Comparison of ENCODE assay signal across 8 mouse cellular contexts in genomic region chr5:113724446-113724845, GRCm38 (mm10). TPM values are rescaled to one million over a fixed set of nuclear protein-coding genes. Genes with fewer than 3 reads are reported as not detected.
A peak's percentile ranks its signal among the peaks of the same experiment; 100 is the strongest.
DNase-seq lines count a peak whose midpoint lies in the region; ATAC-seq and TF ChIP-seq lines count a peak whose summit lies in the region.

Gene 1700069L16Rik, minus strand, starts transcription at chr5:113724772.

- no peak within 1 kb of the TSS for H3K9ac ChIP-seq in liver, embryonic 12.5 days
- H3K9ac ChIP-seq in heart, adult 2 months (ENCODE audit: low read depth, low read length) = no peak within 1 kb of the TSS
- no peak within 1 kb of the TSS for H3K9ac ChIP-seq in limb, embryonic 13.5 days
- H3K9ac ChIP-seq in stomach, embryonic 15.5 days = no peak within 1 kb of the TSS

- ATAC-seq in liver, embryonic 12.5 days = no peak
- peak; percentile 51; the same call in 1 of the 2 replicates for ATAC-seq in limb, embryonic 13.5 days (ENCODE audit: low FRiP score, low read depth)
- peak; percentile 63; the same call in 1 of the 2 replicates for ATAC-seq in stomach, embryonic 15.5 days (ENCODE audit: insufficient read depth, low FRiP score, low read depth)

- peak; percentile 78 for DNase-seq in liver
- peak; percentile 84 for DNase-seq in embryo, embryonic 9.5 days (ENCODE audit: extremely low spot score)
- peak; percentile 79 to 87 for DNase-seq in heart, adult 2 months
- peak; percentile 76 for DNase-seq in kidney, adult 9 months
- peak; percentile 71 to 78 for DNase-seq in natural killer cell, adult 2 months (ENCODE audit: low spot score in 2 of 2)

- no peak within 1 kb of the TSS for H3K27ac ChIP-seq in liver, embryonic 12.5 days
- no peak within 1 kb of the TSS for H3K27ac ChIP-seq in heart, adult 2 months
- H3K27ac ChIP-seq in limb, embryonic 13.5 days = no peak within 1 kb of the TSS
- H3K27ac ChIP-seq in stomach, embryonic 15.5 days = no peak within 1 kb of the TSS

- no peak within 1 kb of the TSS for H3K4me3 ChIP-seq in liver, embryonic 12.5 days
- no peak within 1 kb of the TSS for H3K4me3 ChIP-seq in heart, adult 2 months
- H3K4me3 ChIP-seq in limb, embryonic 13.5 days = no peak within 1 kb of the TSS
- no peak within 1 kb of the TSS for H3K4me3 ChIP-seq in stomach, embryonic 15.5 days (replicated peaks)

- no peaks in the 10 kb centered on the region for H3K79me2 ChIP-seq in heart, adult 2 months (replicated peaks; ENCODE audit: control insufficient read depth, insufficient read depth, low read length)

- peaks cover 16% of the 10 kb centered on the region for H3K27me3 ChIP-seq in liver, embryonic 12.5 days (replicated peaks)
- no peaks in the 10 kb centered on the region for H3K27me3 ChIP-seq in heart, adult 2 months (ENCODE audit: control insufficient read depth, insufficient read depth, low read length)
- H3K27me3 ChIP-seq in limb, embryonic 13.5 days = no peaks in the 10 kb centered on the region; the same call in 1 of the 2 replicates
- H3K27me3 ChIP-seq in stomach, embryonic 15.5 days (replicated peaks) = no peaks in the 10 kb centered on the region

- peak; percentile 69; the same call in 1 of the 2 replicates for TF ChIP-seq EP300 in heart, adult 2 months (IDR thresholded peaks at IDR 0.05; ENCODE audit: insufficient read depth, low read depth, low read length)

- TF ChIP-seq POLR2A in heart, adult 2 months (IDR thresholded peaks at IDR 0.05; ENCODE audit: insufficient read depth, low read depth, low read length) = no peak

- peak; percentile 95 for TF ChIP-seq CTCF in heart, adult 2 months (IDR thresholded peaks at IDR 0.05)

- H3K4me2 ChIP-seq in liver, embryonic 12.5 days = no peak within 1 kb of the TSS
- no peak within 1 kb of the TSS for H3K4me2 ChIP-seq in limb, embryonic 13.5 days (replicated peaks)
- no peak within 1 kb of the TSS for H3K4me2 ChIP-seq in stomach, embryonic 15.5 days

- no peaks in the 10 kb centered on the region for H3K36me3 ChIP-seq in liver, embryonic 12.5 days
- no peaks in the 10 kb centered on the region for H3K36me3 ChIP-seq in heart, adult 2 months (ENCODE audit: control insufficient read depth, insufficient read depth, low read length)
- H3K36me3 ChIP-seq in limb, embryonic 13.5 days = no peaks in the 10 kb centered on the region
- H3K36me3 ChIP-seq in stomach, embryonic 15.5 days = no peaks in the 10 kb centered on the region

- H3K9me3 ChIP-seq in liver, embryonic 12.5 days (replicated peaks) = no peaks in the 10 kb centered on the region
- no peaks in the 10 kb centered on the region for H3K9me3 ChIP-seq in limb, embryonic 13.5 days
- H3K9me3 ChIP-seq in stomach, embryonic 15.5 days = no peaks in the 10 kb centered on the region

- H3K4me1 ChIP-seq in liver, embryonic 12.5 days = no peaks in the 10 kb centered on the region
- no peaks in the 10 kb centered on the region for H3K4me1 ChIP-seq in heart, adult 2 months (ENCODE audit: control insufficient read depth, insufficient read depth, low read length)
- H3K4me1 ChIP-seq in limb, embryonic 13.5 days = 0 out of 2 replicates have a peak, but pooled peaks cover 4% of the 10 kb centered on the region
- no peaks in the 10 kb centered on the region for H3K4me1 ChIP-seq in stomach, embryonic 15.5 days

- intact Hi-C loops in heart, adult 2 months (cut with DNase I) = loop anchor here (1.0 to 5.0 kb wide), 4 partner anchors 52 to 358 kb away; no protein-coding TSS in a partner anchor

- 5% methylated on average over 15 of the region's 15 CpGs for WGBS in liver, embryonic 12.5 days (ENCODE audit: insufficient replicate concordance)
- WGBS in heart, adult 2 months = 6% methylated on average over 15 of the region's 15 CpGs
- WGBS in limb, embryonic 13.5 days = 3% methylated on average over 15 of the region's 15 CpGs
- 3% methylated on average over 15 of the region's 15 CpGs for WGBS in stomach, embryonic 15.5 days

RNA-seq across cellular contexts. Expression of gene 1700069L16Rik, which starts in this region (rescaled TPM):
- polyA plus RNA-seq in liver, embryonic 12.5 days (2016; fragmentation: Nextera tagmentation; extraction: Ambion mirVana) = not detected in 2 replicates
- not detected for total RNA-seq in heart, adult 2 months (2021)
- polyA plus RNA-seq in heart, adult 2 months (2012; rRNA removed) = not detected in 2 replicates
- polyA plus RNA-seq in limb, embryonic 13.5 days (2015; fragmentation: Nextera tagmentation; extraction: Ambion mirVana) = not detected in 2 replicates
- polyA plus RNA-seq in stomach, embryonic 15.5 days (2015; fragmentation: Nextera tagmentation; extraction: Ambion mirVana) = not detected in 2 replicates

Comparison
In these comparisons a context has a peak if more than half of its experiments do, and no peak if none do; other contexts are left out.
1. Peak in DNase-seq in heart, adult 2 months; RNA of the gene not detected or under 1 TPM.
2. Peak in ATAC-seq in limb, embryonic 13.5 days; RNA of the gene not detected or under 1 TPM.
3. Peak in ATAC-seq in stomach, embryonic 15.5 days; RNA of the gene not detected or under 1 TPM.